Comparison of ENCODE assay signal across 8 mouse cellular contexts in the genomic region with DNA sequence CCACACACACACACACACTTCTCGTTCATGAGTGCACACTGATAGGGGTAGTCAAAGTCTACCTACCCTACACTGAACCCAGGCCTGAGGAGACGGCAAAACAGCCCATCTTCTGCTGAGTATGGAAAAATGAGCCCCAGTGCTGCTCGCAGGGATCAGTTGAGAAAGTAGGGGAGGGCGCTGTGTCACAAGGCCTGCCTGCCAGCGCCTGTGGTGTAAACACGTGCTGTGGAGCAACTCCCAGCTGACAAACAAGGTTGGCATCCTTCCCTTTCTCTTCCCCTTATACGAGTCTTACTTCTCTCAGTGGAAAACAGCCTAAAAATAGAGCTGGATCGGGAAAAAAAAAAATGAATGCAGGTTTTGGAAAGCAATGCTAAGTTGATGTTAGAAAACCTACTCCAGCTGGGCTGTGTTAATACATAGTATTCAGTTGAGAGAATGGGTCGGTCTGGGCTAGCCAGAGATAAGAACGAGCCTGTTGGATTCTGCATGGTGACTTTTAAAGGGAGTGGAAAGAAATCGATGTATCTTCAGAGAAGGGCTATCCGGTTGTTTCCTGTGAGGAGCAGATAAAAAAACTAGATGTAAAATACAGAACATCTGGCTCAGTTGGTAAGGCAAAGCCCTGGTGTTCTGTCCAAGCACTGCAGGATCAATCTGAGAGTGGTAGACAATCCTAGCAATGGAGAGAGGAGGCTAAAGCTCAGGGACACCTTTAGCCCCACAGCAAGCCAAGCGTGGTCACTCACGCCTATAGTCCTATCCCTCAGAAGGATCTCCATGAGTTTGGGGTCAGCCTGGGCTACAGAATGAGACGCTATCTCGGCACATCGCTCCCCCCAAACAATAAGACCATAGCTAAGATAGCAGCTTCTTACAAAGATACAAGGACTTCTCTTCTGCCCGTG. TPM values are rescaled to one million over a fixed set of nuclear protein-coding genes. Genes with fewer than 3 reads are reported as not detected.
A peak's percentile ranks its signal among the peaks of the same experiment; 100 is the strongest.
DNase-seq lines count a peak whose midpoint lies in the region; ATAC-seq and TF ChIP-seq lines count a peak whose summit lies in the region.

No protein-coding gene starts in this region.

- WGBS in heart, postnatal 0 days, result 41% methylated on average over 18 of the region's 18 CpGs
- 48% methylated on average over 18 of the region's 18 CpGs for WGBS in lung, embryonic 14.5 days
- 50% methylated on average over 18 of the region's 18 CpGs for WGBS in stomach, postnatal 0 days
- 79% methylated on average over 18 of the region's 18 CpGs for WGBS in hindbrain, embryonic 12.5 days

- H3K4me1 ChIP-seq in heart, postnatal 0 days (ENCODE audit: control insufficient read depth, insufficient read depth), result peaks cover 14% of the 10 kb centered on the region
- H3K4me1 ChIP-seq in lung, embryonic 14.5 days (ENCODE audit: insufficient read depth), result no peaks in the 10 kb centered on the region
- H3K4me1 ChIP-seq in stomach, postnatal 0 days (replicated peaks; ENCODE audit: control insufficient read depth, insufficient read depth), result no peaks in the 10 kb centered on the region
- H3K4me1 ChIP-seq in hindbrain, embryonic 12.5 days, result no peaks in the 10 kb centered on the region

- peak; percentile 86 for ATAC-seq in heart, postnatal 0 days (ENCODE audit: insufficient read depth, low read depth)
- peak; percentile 79 for ATAC-seq in lung, embryonic 14.5 days (ENCODE audit: insufficient read depth)
- ATAC-seq in stomach, postnatal 0 days (ENCODE audit: low FRiP score, low TSS enrichment), result peak; percentile 63; the same call in 1 of the 2 replicates
- ATAC-seq in hindbrain, embryonic 12.5 days (ENCODE audit: low FRiP score), result no peak

- TF ChIP-seq EP300 in heart, postnatal 0 days (IDR thresholded peaks at IDR 0.05; ENCODE audit: low read depth), result 0 out of 2 replicates have a peak, but pooled peaks have one; percentile 35
- no peak for TF ChIP-seq EP300 in stomach, postnatal 0 days (optimal IDR thresholded peaks at IDR 0.05)

- no peak for TF ChIP-seq CTCF in brain, embryonic 14.5 days (IDR thresholded peaks at IDR 0.05; ENCODE audit: borderline replicate concordance, extremely low read depth, insufficient read depth, insufficient read length)
- no peak for TF ChIP-seq CTCF in heart, postnatal 0 days (IDR thresholded peaks at IDR 0.05; ENCODE audit: low read depth)
- no peak; the same call in 1 of the 2 replicates for TF ChIP-seq CTCF in lung, embryonic 14.5 days (IDR thresholded peaks at IDR 0.05; ENCODE audit: low read depth)
- TF ChIP-seq CTCF in stomach, postnatal 0 days (IDR thresholded peaks at IDR 0.05; ENCODE audit: low read depth), result peak; percentile 15; the same call in 1 of the 2 replicates

- no peak overlapping the region for H3K4me3 ChIP-seq in heart, postnatal 0 days (ENCODE audit: low read depth, low read length)
- no peak overlapping the region for H3K4me3 ChIP-seq in lung, embryonic 14.5 days (ENCODE audit: low read depth, low read length)
- no peak overlapping the region for H3K4me3 ChIP-seq in stomach, postnatal 0 days (ENCODE audit: low read depth, low read length)
- no peak overlapping the region for H3K4me3 ChIP-seq in hindbrain, embryonic 12.5 days

- H3K27me3 ChIP-seq in heart, postnatal 0 days (ENCODE audit: control insufficient read depth, insufficient read depth, low read length), result no peaks in the 10 kb centered on the region
- H3K27me3 ChIP-seq in lung, embryonic 14.5 days (ENCODE audit: insufficient read depth, low read length), result no peaks in the 10 kb centered on the region
- no peaks in the 10 kb centered on the region for H3K27me3 ChIP-seq in stomach, postnatal 0 days (ENCODE audit: control insufficient read depth, insufficient read depth, low read length)
- no peaks in the 10 kb centered on the region for H3K27me3 ChIP-seq in hindbrain, embryonic 12.5 days

- H3K4me2 ChIP-seq in heart, postnatal 0 days (ENCODE audit: low read depth, low read length), result peak overlapping the region; percentile 19; the same call in 1 of the 2 replicates
- H3K4me2 ChIP-seq in lung, embryonic 14.5 days, result 0 out of 2 replicates have a peak overlapping the region, but pooled peaks have one; percentile 7
- no peak overlapping the region for H3K4me2 ChIP-seq in stomach, postnatal 0 days (replicated peaks; ENCODE audit: low read depth)
- no peak overlapping the region for H3K4me2 ChIP-seq in hindbrain, embryonic 12.5 days (replicated peaks)

- intact Hi-C loops in left cerebral cortex, postnatal 25 days (cut with DNase I), result no loop called here

- H3K9me3 ChIP-seq in heart, postnatal 0 days (replicated peaks; ENCODE audit: control insufficient read depth, low read length), result no peaks in the 10 kb centered on the region
- no peaks in the 10 kb centered on the region for H3K9me3 ChIP-seq in lung, embryonic 14.5 days (ENCODE audit: low read depth, low read length)
- no peaks in the 10 kb centered on the region for H3K9me3 ChIP-seq in stomach, postnatal 0 days (ENCODE audit: control insufficient read depth, low read length)
- H3K9me3 ChIP-seq in hindbrain, embryonic 12.5 days (replicated peaks), result no peaks in the 10 kb centered on the region

- no peaks in the 10 kb centered on the region for H3K36me3 ChIP-seq in heart, postnatal 0 days (replicated peaks; ENCODE audit: control insufficient read depth, insufficient read depth, low read length)
- H3K36me3 ChIP-seq in lung, embryonic 14.5 days (ENCODE audit: insufficient read depth), result no peaks in the 10 kb centered on the region
- H3K36me3 ChIP-seq in stomach, postnatal 0 days (ENCODE audit: control insufficient read depth, insufficient read depth, low read length), result no peaks in the 10 kb centered on the region
- H3K36me3 ChIP-seq in hindbrain, embryonic 12.5 days, result no peaks in the 10 kb centered on the region

- H3K9ac ChIP-seq in heart, postnatal 0 days (replicated peaks; ENCODE audit: low read depth, low read length), result no peak overlapping the region
- no peak overlapping the region for H3K9ac ChIP-seq in lung, embryonic 14.5 days
- H3K9ac ChIP-seq in stomach, postnatal 0 days (ENCODE audit: low read length), result no peak overlapping the region
- no peak overlapping the region for H3K9ac ChIP-seq in hindbrain, embryonic 12.5 days

- peak; percentile 18 to 23 for DNase-seq in left cerebral cortex, postnatal 25 days (ENCODE audit: low spot score in 2 of 2)
- DNase-seq in left cerebral cortex, adult 8-10 months (ENCODE audit: low spot score in 2 of 2), result no peak
- peak; percentile 56 for DNase-seq in brain, embryonic 14.5 days (ENCODE audit: low read depth)
- DNase-seq in heart, postnatal 0 days (ENCODE audit: low spot score), result peak; percentile 80
- peak; percentile 83 for DNase-seq in lung, embryonic 14.5 days
- DNase-seq in stomach, postnatal 0 days (ENCODE audit: low spot score), result no peak
- DNase-seq in layer of hippocampus, postnatal 10 days (ENCODE audit: low spot score in 2 of 2), result no peak

- TF ChIP-seq POLR2A in brain, embryonic 14.5 days (IDR thresholded peaks at IDR 0.05; ENCODE audit: borderline replicate concordance, extremely low read depth, insufficient read depth, insufficient read length, poor library complexity, severe bottlenecking), result no peak

- peak overlapping the region; percentile 30; the same call in 1 of the 2 replicates for H3K27ac ChIP-seq in heart, postnatal 0 days (ENCODE audit: low read depth)
- peak overlapping the region; percentile 58; the same call in 1 of the 2 replicates for H3K27ac ChIP-seq in lung, embryonic 14.5 days (ENCODE audit: low read depth)
- no peak overlapping the region for H3K27ac ChIP-seq in stomach, postnatal 0 days (replicated peaks)
- H3K27ac ChIP-seq in hindbrain, embryonic 12.5 days, result no peak overlapping the region

RNA-seq across cellular contexts. Expression of gene Pfkfb3, which starts 40.6 kb away (rescaled TPM):
- total RNA-seq in left cerebral cortex, postnatal 25 days (2021), result 10 to 100 TPM; 27.5 to 30.0 TPM
- total RNA-seq in left cerebral cortex, adult 8-10 months (2022), result 10 to 100 TPM; 28.1 to 40.4 (median 30.9) TPM
- polyA plus RNA-seq in brain, embryonic 14.5 days (2012; rRNA removed), result 42.1 and 48.0 TPM in 2 replicates
- 2.4 and 6.8 TPM in 2 replicates for total RNA-seq in heart, postnatal 0 days (2014; rRNA removed; ENCODE audit: low replicate concordance)
- polyA plus RNA-seq in heart, postnatal 0 days (2015; fragmentation: Nextera tagmentation; extraction: Ambion mirVana), result 3.2 and 3.5 TPM in 2 replicates
- 28.8 and 30.0 TPM in 2 replicates for polyA plus RNA-seq in lung, embryonic 14.5 days (2014; fragmentation: Nextera tagmentation; extraction: Ambion mirVana)
- 5.5 TPM in 2 replicates for polyA plus RNA-seq in stomach, postnatal 0 days (2015; fragmentation: Nextera tagmentation; extraction: Ambion mirVana)
- 10 to 100 TPM; 41.1 to 45.4 TPM for total RNA-seq in layer of hippocampus, postnatal 10 days (2021)
- 19.5 and 20.4 TPM in 2 replicates for polyA plus RNA-seq in hindbrain, embryonic 12.5 days (2016; fragmentation: Nextera tagmentation; extraction: Ambion mirVana)

Comparison
In these comparisons a context has a peak if more than half of its experiments do, and no peak if none do; other contexts are left out.
1. DNase-seq: peak in left cerebral cortex, postnatal 25 days (2 of 2), brain, embryonic 14.5 days (single experiment), heart, postnatal 0 days (single experiment) and lung, embryonic 14.5 days (single experiment); none in left cerebral cortex, adult 8-10 months (0 of 2), stomach, postnatal 0 days (single experiment) and layer of hippocampus, postnatal 10 days (0 of 2).
2. H3K27ac ChIP-seq: peak in heart, postnatal 0 days (single experiment) and lung, embryonic 14.5 days (single experiment); none in stomach, postnatal 0 days (single experiment) and hindbrain, embryonic 12.5 days (single experiment).
3. H3K4me2 ChIP-seq: peak in heart, postnatal 0 days (single experiment) and lung, embryonic 14.5 days (single experiment); none in stomach, postnatal 0 days (single experiment) and hindbrain, embryonic 12.5 days (single experiment).